Mouse (Mus musculus) olfactory bulb, adult 2 months (tissue): Measurements from ENCODE around the gene Thsd4.

ENCODE experiments used
- CTCF ChIP-seq: fragments of 200-500 bp; IDR thresholded peaks from 2 replicates; pipeline ENCODE4 v1.5.1; 2012; ENCODE audit warnings: low read depth, mild to moderate bottlenecking, low read length, moderate library complexity; ENCODE audit not compliant: insufficient read depth
- POLR2A ChIP-seq: fragments of 200-500 bp; IDR thresholded peaks from 2 replicates; pipeline ENCODE4 v1.6.1; 2012; ENCODE audit warnings: mild to moderate bottlenecking, low read depth, low read length, moderate library complexity; ENCODE audit not compliant: insufficient read depth

DNA sequence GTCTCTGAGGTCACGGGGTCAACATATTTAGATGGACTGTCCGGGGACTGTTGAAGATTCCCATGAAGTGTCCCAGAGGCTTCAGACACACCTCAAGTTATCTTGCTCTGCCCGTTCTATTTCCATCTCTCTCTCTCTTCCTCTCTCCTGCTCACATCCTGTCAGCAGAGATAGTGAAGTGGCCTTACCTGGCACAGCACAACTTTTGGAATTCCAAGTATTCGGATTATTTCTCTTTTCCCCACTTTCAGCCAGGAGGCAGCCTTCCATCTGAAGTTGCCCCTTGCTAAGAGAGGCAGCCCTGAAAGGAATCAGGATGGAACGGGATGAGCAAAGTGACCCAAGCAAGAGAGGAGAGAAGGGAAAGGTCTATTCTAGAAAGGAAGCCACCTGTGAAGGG lies 4.3 kb upstream of the Thsd4 start:
- TF ChIP-seq POLR2A = no peak
- no peak for TF ChIP-seq CTCF
